Mouse (Mus musculus) lung, embryonic 14.5 days (tissue): ENCODE data around the gene Gpm6b. TPM values are rescaled to one million over a fixed set of nuclear protein-coding genes. Genes with fewer than 3 reads are reported as not detected.

Experiments used
- ATAC-seq: fragments of 200-750 bp; cut with Nextera tagmentation; 2 replicates; pipeline ENCODE4 v1.8.0; 2017; ENCODE audit warnings: mild to moderate bottlenecking, moderate TSS enrichment, moderate library complexity; ENCODE audit not compliant: insufficient read depth
- DNase-seq: peaks from one replicate; pipeline ENCODE4 v3.0.0-alpha.2; 2015
- H3K27ac ChIP-seq: fragments of 300-500 bp; sonication (generic); 2 replicates; pipeline ENCODE4 v1.5.1; 2014; ENCODE audit warnings: low read depth, mild to moderate bottlenecking, moderate library complexity
- H3K27me3 ChIP-seq: fragments of 300-500 bp; sonication (generic); 2 replicates; pipeline ENCODE4 v1.6.1; 2014; ENCODE audit warnings: low read length, control low read depth; ENCODE audit not compliant: insufficient read depth
- H3K36me3 ChIP-seq: fragments of 300-500 bp; sonication (generic); 2 replicates; pipeline ENCODE4 v1.6.1; 2014; ENCODE audit warnings: control low read depth; ENCODE audit not compliant: insufficient read depth
- H3K4me1 ChIP-seq: fragments of 300-500 bp; sonication (generic); 2 replicates; pipeline ENCODE4 v1.6.1; 2014; ENCODE audit warnings: antibody characterized with exemption, control low read depth; ENCODE audit not compliant: insufficient read depth
- H3K4me2 ChIP-seq: fragments of 300-500 bp; sonication (generic); 2 replicates; pipeline ENCODE4 v1.6.1; 2014; ENCODE audit warnings: mild to moderate bottlenecking
- H3K4me3 ChIP-seq: fragments of 300-500 bp; sonication (generic); 2 replicates; pipeline ENCODE4 v1.5.1; 2014; ENCODE audit warnings: low read depth, low read length
- H3K9ac ChIP-seq: fragments of 300-500 bp; sonication (generic); 2 replicates; pipeline ENCODE4 v1.6.1; 2014
- H3K9me3 ChIP-seq: fragments of 300-500 bp; sonication (generic); 2 replicates; pipeline ENCODE4 v1.6.1; 2016; ENCODE audit warnings: low read depth, low read length, control low read depth
- CTCF ChIP-seq: IDR thresholded peaks from 2 replicates; pipeline ENCODE4 v1.5.1; 2016; ENCODE audit warnings: antibody characterized with exemption, low read depth
- WGBS: fragments of 180-500 bp; shearing (Covaris S2); extraction: QIAGEN DNeasy Blood & Tissue Kit; methylation state at CpG from one replicate; pipeline ENCODE4 v1.1.7; 2014; 5-methylcytosine and 5-hydroxymethylcytosine counted together
- polyA plus RNA-seq: library from polyadenylated mRNA; unstranded; fragments of >200 nt; fragmentation: Nextera tagmentation; extraction: Ambion mirVana; gene quantifications from 2 replicates; pipeline ENCODE4 v1.2.1, GENCODE M21; 2014

The Gpm6b gene
- polyA plus RNA-seq, 1 experiment from 2014 or later, result 41.9 TPM

- H3K4me2 ChIP-seq, result no peak overlapping the region
- ATAC-seq (no peak), DNase-seq (no peak)
- no peaks in the 10 kb centered on the region for H3K4me1 ChIP-seq
- no peak overlapping the region for H3K27ac ChIP-seq
- H3K27me3 ChIP-seq, result no peaks in the 10 kb centered on the region
- no peaks in the 10 kb centered on the region for H3K36me3 ChIP-seq
- no peak for TF ChIP-seq CTCF
- H3K4me3 ChIP-seq, result no peak overlapping the region
- WGBS, result 76% methylated on average over 5 of the region's 5 CpGs
- H3K9me3 ChIP-seq, result no peaks in the 10 kb centered on the region
- no peak overlapping the region for H3K9ac ChIP-seq
Observed at GRCm38 (mm10) chrX:166226856-166227255, 11.9 kb upstream of the Gpm6b start.

DNA sequence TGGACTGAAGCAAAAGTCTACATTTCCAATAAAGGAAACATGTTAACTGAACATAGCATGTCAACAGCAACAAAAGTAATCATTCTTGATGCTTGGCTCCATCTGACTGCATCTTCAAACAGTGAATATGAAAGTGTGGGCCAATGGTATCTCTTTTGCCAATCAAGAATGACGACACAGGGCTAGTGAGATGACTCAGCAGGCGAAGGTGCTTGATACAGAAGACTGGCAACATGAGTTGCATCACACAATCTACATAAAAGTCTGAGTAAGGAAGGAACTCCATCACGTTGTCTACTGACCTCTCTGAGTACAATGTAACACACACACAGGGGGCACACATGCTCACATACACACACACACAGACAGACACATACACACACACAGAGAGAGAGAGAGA is 9.0 kb upstream of the Gpm6b start:
- no peak overlapping the region for H3K4me2 ChIP-seq
- no peak overlapping the region for H3K27ac ChIP-seq
- DNase-seq (no peak), ATAC-seq (no peak)
- no peaks in the 10 kb centered on the region for H3K27me3 ChIP-seq
- no peak overlapping the region for H3K9ac ChIP-seq
- no peaks in the 10 kb centered on the region for H3K4me1 ChIP-seq
- H3K9me3 ChIP-seq, result no peaks in the 10 kb centered on the region
- H3K4me3 ChIP-seq, result no peak overlapping the region
- WGBS, result 59% methylated on average over 3 of the region's 3 CpGs
- TF ChIP-seq CTCF, result no peak
- H3K36me3 ChIP-seq, result no peaks in the 10 kb centered on the region

DNA sequence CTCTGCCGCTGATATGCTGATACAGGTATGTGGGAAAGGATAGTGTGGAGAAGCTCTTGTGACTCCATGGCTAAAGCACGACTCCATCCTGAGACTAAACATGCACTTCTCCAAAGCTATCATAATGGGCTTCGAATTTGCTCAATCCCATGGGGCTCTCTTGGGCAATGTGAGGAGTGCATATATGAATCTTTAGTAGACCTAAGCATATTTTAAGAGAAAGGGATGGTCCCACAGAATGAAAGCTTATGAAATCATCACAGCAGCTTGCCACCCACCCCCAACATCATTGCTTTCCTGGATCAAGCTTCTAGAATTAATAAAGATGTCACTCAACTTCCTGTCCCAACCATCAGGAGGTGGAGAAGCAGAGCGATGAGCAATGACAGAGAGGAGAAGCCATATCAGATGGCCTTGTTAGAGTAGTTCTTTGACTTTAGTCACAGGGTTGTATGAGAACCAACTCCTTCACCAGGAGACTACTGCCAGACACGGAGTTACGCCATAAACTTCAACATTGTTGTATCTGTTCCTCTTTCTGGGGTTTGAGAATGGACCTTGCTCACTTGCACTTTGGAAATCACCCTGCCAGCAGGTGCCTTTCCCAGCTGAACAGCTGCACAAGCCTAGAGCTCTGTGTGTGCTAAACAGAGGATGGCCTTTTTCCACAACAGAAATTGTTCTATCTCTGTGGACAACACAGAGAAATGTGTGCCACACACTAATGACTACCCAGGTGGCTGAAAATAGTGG is 8.0 kb upstream of the Gpm6b start:
- no peaks in the 10 kb centered on the region for H3K36me3 ChIP-seq
- no peak for TF ChIP-seq CTCF
- no peak overlapping the region for H3K4me2 ChIP-seq
- no peaks in the 10 kb centered on the region for H3K4me1 ChIP-seq
- H3K27me3 ChIP-seq, result no peaks in the 10 kb centered on the region
- 92% methylated on average over 6 of the region's 6 CpGs for WGBS
- no peak for ATAC-seq
- no peak for DNase-seq
- H3K9me3 ChIP-seq, result no peaks in the 10 kb centered on the region
- H3K9ac ChIP-seq, result no peak overlapping the region
- no peak overlapping the region for H3K4me3 ChIP-seq
- H3K27ac ChIP-seq, result no peak overlapping the region

DNA sequence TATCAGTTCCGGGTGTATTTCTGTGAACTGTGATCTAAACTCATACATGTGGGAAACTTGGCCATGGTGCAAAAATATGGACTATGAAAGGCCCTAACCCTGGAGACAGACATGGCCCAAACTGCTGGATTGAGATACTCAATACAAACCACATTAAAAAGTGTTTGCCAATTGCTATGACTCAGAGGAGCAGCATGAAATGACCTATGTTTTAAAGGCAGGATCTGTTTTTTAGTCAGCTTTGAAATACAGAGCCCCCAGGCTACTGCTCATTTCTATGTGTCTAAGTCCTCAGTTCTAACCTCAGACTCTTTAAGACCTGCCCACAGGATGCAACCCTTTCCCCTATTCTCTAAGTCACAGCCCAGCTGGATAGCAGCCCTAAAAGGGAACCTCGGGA is 2.6 kb upstream of the Gpm6b start:
- 38% methylated on average over 2 of the region's 2 CpGs for WGBS
- H3K9me3 ChIP-seq, result no peaks in the 10 kb centered on the region
- H3K4me2 ChIP-seq, result no peak overlapping the region
- DNase-seq, result no peak
- H3K9ac ChIP-seq, result no peak overlapping the region
- H3K36me3 ChIP-seq, result no peaks in the 10 kb centered on the region
- no peak overlapping the region for H3K27ac ChIP-seq
- H3K4me3 ChIP-seq, result no peak overlapping the region
- no peak for TF ChIP-seq CTCF
- no peaks in the 10 kb centered on the region for H3K27me3 ChIP-seq
- H3K4me1 ChIP-seq, result no peaks in the 10 kb centered on the region
- ATAC-seq, result no peak

DNA sequence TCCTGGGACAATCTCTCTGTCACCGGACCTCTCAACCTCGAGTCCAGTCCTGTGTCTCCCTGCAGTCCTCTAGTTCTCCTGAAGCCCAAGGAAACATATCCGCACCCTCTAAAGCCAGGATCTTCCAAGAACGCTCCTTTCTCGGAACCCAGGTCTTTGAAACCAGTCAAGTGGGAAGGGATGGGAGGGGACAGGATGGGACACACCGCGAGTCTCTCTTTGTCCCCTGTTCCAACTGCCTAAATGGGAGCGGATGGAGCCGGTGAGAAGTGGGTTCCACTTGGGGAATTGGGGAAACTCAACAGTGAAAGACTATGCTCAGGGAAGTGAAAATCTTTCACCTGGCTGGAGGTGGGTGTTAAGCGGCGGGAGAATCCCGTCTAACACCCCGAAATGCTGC is 809 bp downstream of the Gpm6b start:
- H3K9me3 ChIP-seq, result no peaks in the 10 kb centered on the region
- no peak for ATAC-seq
- WGBS, result 6% methylated on average over 13 of the region's 13 CpGs
- H3K4me3 ChIP-seq, result peak overlapping the region; percentile 55
- no peaks in the 10 kb centered on the region for H3K27me3 ChIP-seq
- no peaks in the 10 kb centered on the region for H3K36me3 ChIP-seq
- H3K9ac ChIP-seq, result peak overlapping the region; percentile 61
- H3K4me2 ChIP-seq, result peak overlapping the region; percentile 72
- no peak for DNase-seq
- H3K4me1 ChIP-seq, result no peaks in the 10 kb centered on the region
- no peak for TF ChIP-seq CTCF
- no peak overlapping the region for H3K27ac ChIP-seq

DNA sequence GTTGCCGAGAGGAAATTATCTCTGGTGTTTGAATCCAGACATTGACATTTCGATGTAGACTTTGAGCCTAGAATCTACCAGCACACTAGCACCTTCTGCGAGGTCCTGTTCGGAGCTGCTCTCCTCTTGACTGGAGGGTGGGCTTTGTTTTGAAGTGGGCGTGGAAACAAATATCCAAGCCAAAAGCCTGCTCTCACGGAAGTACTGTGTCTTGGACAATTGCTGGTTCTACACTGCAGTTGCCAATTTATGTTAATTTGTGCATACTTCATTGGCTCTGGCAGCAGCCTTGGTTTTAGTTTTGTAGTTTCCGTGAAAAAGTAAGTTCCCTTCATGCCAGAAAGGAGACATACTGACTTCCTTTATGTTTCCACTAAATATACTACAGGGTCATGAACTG is 2.0 kb downstream of the Gpm6b start:
- Histone ChIP-seq H3K27ac (no peak overlapping the region), H3K9ac (no peak overlapping the region), H3K9me3 (no peaks in the 10 kb centered on the region), H3K36me3 (no peaks in the 10 kb centered on the region), H3K4me1 (no peaks in the 10 kb centered on the region), H3K4me2 (peak overlapping the region; percentile 72; the same call in 1 of the 2 replicates), H3K27me3 (no peaks in the 10 kb centered on the region), H3K4me3 (no peak overlapping the region)
- peak; percentile 3 for DNase-seq
- ATAC-seq, result no peak
- no peak for TF ChIP-seq CTCF
- 76% methylated on average over 7 of the region's 7 CpGs for WGBS

GRCm38 (mm10) chrX:166243261-166243885 is 4.7 kb downstream of the Gpm6b start:
- no peak overlapping the region for H3K9ac ChIP-seq
- no peaks in the 10 kb centered on the region for H3K36me3 ChIP-seq
- DNase-seq (no peak), ATAC-seq (no peak)
- no peak overlapping the region for H3K4me2 ChIP-seq
- WGBS, result 67% methylated on average over 4 of the region's 4 CpGs
- TF ChIP-seq CTCF, result no peak
- no peaks in the 10 kb centered on the region for H3K27me3 ChIP-seq
- H3K4me3 ChIP-seq, result no peak overlapping the region
- H3K27ac ChIP-seq, result no peak overlapping the region
- H3K9me3 ChIP-seq, result no peaks in the 10 kb centered on the region
- H3K4me1 ChIP-seq, result no peaks in the 10 kb centered on the region
